Mouse (Mus musculus) hindbrain, embryonic 14.5 days (tissue): ENCODE data around the gene Atoh7. TPM values are rescaled to one million over a fixed set of nuclear protein-coding genes. Genes with fewer than 3 reads are reported as not detected.

ENCODE experiments used
- ATAC-seq: fragments of 200-750 bp; cut with Nextera tagmentation; 2 replicates; pipeline ENCODE4 v1.8.0; 2017; ENCODE audit warnings: moderate number of reproducible peaks, mild to moderate bottlenecking, moderate TSS enrichment, moderate library complexity; ENCODE audit not compliant: low FRiP score
- DNase-seq: peaks from one replicate; pipeline ENCODE4 v3.0.0-alpha.2; 2015; ENCODE audit warnings: low spot score
- H3K27ac ChIP-seq: fragments of 300-500 bp; sonication (generic); 2 replicates; pipeline ENCODE4 v1.5.1; 2014; ENCODE audit warnings: mild to moderate bottlenecking, moderate library complexity
- H3K27me3 ChIP-seq: fragments of 300-500 bp; sonication (generic); 2 replicates; pipeline ENCODE4 v1.6.1; 2014; ENCODE audit warnings: mild to moderate bottlenecking, low read length, mixed read lengths; ENCODE audit not compliant: control insufficient read depth, insufficient read depth
- H3K36me3 ChIP-seq: fragments of 300-500 bp; sonication (generic); replicated peaks from 2 replicates; pipeline ENCODE4 v1.6.1; 2014; ENCODE audit not compliant: control insufficient read depth, insufficient read depth
- H3K4me1 ChIP-seq: fragments of 300-500 bp; sonication (generic); replicated peaks from 2 replicates; pipeline ENCODE4 v1.6.1; 2014; ENCODE audit warnings: antibody characterized with exemption, low read length, mixed read lengths; ENCODE audit not compliant: control insufficient read depth, insufficient read depth
- H3K4me2 ChIP-seq: fragments of 300-500 bp; sonication (generic); replicated peaks from 2 replicates; pipeline ENCODE4 v1.6.1; 2014; ENCODE audit warnings: mild to moderate bottlenecking, moderate library complexity
- H3K4me3 ChIP-seq: fragments of 300-500 bp; sonication (generic); replicated peaks from 2 replicates; pipeline ENCODE4 v1.5.1; 2014; ENCODE audit warnings: mild to moderate bottlenecking, low read length
- H3K9ac ChIP-seq: fragments of 300-500 bp; sonication (generic); 2 replicates; pipeline ENCODE4 v1.6.1; 2014
- H3K9me3 ChIP-seq: fragments of 300-500 bp; sonication (generic); 2 replicates; pipeline ENCODE4 v1.6.1; 2016; ENCODE audit warnings: low read length; ENCODE audit not compliant: control insufficient read depth
- WGBS: fragments of 180-500 bp; shearing (Covaris S2); extraction: QIAGEN DNeasy Blood & Tissue Kit; methylation state at CpG from one replicate; pipeline ENCODE4 v1.1.7; 2014; 5-methylcytosine and 5-hydroxymethylcytosine counted together
- polyA plus RNA-seq: library from polyadenylated mRNA; unstranded; fragments of >200 nt; fragmentation: Nextera tagmentation; extraction: Ambion mirVana; gene quantifications from 2 replicates; pipeline ENCODE4 v1.2.1, GENCODE M21; 2014

The Atoh7 gene
- polyA plus RNA-seq, 1 experiment from 2014 or later, result 9.9 TPM

DNA sequence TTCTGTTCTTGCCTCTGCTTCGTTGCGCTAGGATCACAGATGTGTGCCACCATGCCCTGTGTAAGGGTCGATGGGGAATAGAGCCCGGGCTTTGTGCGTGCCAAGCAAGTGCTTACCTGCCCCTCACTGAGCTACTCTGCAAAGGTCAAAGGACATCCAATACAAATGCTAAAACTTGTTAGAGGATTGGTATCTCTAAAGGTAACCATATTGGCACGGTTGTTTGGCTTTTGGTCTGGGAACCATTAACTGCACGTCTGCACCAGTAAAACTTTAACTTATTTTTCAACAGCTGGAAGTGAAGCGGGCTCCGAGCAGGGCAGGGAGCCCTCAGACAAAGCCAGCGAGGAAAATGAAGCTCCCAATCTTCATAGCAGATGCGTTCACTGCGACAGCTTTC is 38.2 kb upstream of the Atoh7 start:
- Histone ChIP-seq H3K9me3 (no peaks in the 10 kb centered on the region), H3K4me2 (no peak overlapping the region), H3K4me1 (no peaks in the 10 kb centered on the region), H3K27ac (no peak overlapping the region), H3K4me3 (no peak overlapping the region), H3K9ac (no peak overlapping the region), H3K36me3 (no peaks in the 10 kb centered on the region), H3K27me3 (no peaks in the 10 kb centered on the region)
- DNase-seq (no peak), ATAC-seq (no peak)
- WGBS, result 71% methylated on average over 12 of the region's 12 CpGs

DNA sequence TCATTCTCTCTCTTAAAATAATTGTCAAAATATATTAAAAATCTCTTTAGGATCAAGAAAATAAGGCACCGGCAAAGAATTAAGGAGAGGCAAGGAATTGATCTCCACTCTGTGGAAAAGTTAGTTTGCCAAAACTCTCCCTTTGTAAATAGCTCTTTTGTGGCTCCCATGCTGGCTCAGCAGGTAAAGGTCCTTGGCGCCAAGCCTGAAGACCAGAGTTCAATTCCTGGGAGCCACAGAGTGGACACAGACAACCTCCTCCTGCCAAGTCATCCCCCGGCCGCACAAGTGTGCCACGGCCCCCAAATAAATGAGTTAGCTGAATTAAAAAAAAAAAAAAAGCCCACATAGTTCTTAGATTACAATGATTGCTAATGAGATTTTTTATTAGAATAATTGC is 36.8 kb upstream of the Atoh7 start:
- 95% methylated on average over 5 of the region's 5 CpGs for WGBS
- no peaks in the 10 kb centered on the region for H3K27me3 ChIP-seq
- H3K4me1 ChIP-seq, result no peaks in the 10 kb centered on the region
- H3K27ac ChIP-seq, result no peak overlapping the region
- H3K9ac ChIP-seq, result no peak overlapping the region
- no peaks in the 10 kb centered on the region for H3K9me3 ChIP-seq
- ATAC-seq, result no peak
- DNase-seq, result no peak
- H3K4me3 ChIP-seq, result no peak overlapping the region
- no peak overlapping the region for H3K4me2 ChIP-seq
- no peaks in the 10 kb centered on the region for H3K36me3 ChIP-seq

DNA sequence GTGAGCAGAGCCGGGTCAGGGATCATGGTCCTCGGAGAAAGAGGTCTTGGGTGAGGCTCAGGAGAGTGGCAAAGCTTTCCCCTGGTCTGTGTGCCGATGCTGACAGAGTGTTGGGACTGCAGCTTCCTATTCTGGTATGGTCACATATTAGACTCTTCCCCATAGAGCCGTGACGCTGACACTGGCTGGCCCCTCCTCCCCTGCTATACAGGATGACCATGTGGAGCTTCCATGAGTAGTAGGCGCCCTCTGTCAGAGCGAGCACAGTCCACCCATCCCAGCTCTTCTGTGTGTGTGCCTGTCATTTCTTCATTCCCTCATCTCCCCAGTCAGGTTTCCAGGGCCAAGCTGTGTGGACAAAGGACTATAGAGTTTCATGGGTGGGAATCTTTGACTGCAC is 36.1 kb upstream of the Atoh7 start:
- 56% methylated on average over 7 of the region's 7 CpGs for WGBS
- H3K36me3 ChIP-seq, result no peaks in the 10 kb centered on the region
- DNase-seq (no peak), ATAC-seq (no peak)
- H3K27ac ChIP-seq, result no peak overlapping the region
- no peak overlapping the region for H3K9ac ChIP-seq
- H3K4me3 ChIP-seq, result no peak overlapping the region
- no peak overlapping the region for H3K4me2 ChIP-seq
- H3K4me1 ChIP-seq, result no peaks in the 10 kb centered on the region
- no peaks in the 10 kb centered on the region for H3K9me3 ChIP-seq
- no peaks in the 10 kb centered on the region for H3K27me3 ChIP-seq

DNA sequence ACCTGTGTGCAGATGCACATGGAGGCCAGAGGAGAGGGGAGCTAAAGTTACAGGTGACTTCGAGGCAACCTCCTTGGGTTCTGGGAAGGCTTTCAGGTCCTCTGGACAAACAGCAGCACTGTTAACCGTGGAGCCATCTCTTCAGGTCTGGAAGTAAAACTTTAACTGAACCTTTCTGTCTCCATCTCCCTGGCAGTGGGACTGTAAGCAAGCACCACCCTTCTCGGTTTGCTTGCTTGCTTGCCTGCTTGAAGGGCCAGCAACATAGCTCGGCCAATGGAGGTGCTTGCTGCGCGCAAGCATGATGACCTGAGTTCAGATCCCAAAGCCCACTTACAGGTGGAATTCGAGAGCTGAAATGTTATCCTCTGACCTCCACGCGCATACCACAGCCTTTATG is 34.9 kb upstream of the Atoh7 start:
- DNase-seq, result no peak
- H3K27me3 ChIP-seq, result no peaks in the 10 kb centered on the region
- no peaks in the 10 kb centered on the region for H3K9me3 ChIP-seq
- H3K36me3 ChIP-seq, result no peaks in the 10 kb centered on the region
- no peaks in the 10 kb centered on the region for H3K4me1 ChIP-seq
- no peak overlapping the region for H3K4me3 ChIP-seq
- ATAC-seq, result no peak
- no peak overlapping the region for H3K4me2 ChIP-seq
- H3K27ac ChIP-seq, result no peak overlapping the region
- H3K9ac ChIP-seq, result no peak overlapping the region
- WGBS, result 89% methylated on average over 9 of the region's 9 CpGs

DNA sequence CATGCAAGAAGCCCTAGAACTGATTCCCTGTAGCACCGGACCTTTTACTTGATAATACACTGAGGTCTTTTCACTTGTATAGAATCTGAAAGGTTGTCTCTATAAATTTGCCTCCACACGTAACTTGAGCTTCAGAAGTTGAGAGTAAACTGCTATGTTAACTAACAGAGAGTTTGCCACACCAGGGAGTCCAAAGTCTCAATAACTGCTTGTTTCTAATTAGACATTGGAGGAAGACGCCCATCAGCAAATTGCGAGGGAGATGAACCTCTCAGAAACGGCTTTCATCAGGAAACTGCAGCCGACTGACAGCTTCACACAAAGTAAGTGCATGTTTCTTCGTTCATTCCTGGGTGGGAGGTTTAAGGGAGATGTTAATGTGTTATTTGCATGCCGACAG is 33.9 kb upstream of the Atoh7 start:
- 61% methylated on average over 8 of the region's 8 CpGs for WGBS
- no peak overlapping the region for H3K4me3 ChIP-seq
- H3K27ac ChIP-seq, result no peak overlapping the region
- H3K9me3 ChIP-seq, result no peaks in the 10 kb centered on the region
- ATAC-seq, result no peak
- H3K4me2 ChIP-seq, result no peak overlapping the region
- H3K36me3 ChIP-seq, result no peaks in the 10 kb centered on the region
- no peak for DNase-seq
- H3K9ac ChIP-seq, result no peak overlapping the region
- no peaks in the 10 kb centered on the region for H3K27me3 ChIP-seq
- H3K4me1 ChIP-seq, result no peaks in the 10 kb centered on the region

DNA sequence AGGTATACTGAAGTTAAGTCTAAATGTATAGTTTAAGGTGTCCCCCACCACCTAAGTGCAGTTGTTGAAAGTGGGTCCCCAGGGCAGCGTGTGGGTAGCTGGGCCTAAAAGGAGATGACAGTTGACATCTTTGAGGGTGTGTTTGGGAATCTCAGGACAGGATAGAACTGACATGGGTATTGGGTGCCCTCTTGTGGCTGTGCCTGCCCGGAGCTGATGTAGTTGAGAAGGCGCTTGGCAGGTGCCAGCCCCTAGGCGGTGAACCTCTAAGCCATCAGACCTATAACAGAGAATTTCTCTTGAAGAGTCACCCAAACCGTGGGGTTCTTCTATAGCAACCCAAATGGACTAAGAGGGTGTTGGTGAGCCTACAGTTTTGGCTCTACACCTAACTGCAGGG is 33.5 kb upstream of the Atoh7 start:
- H3K9me3 ChIP-seq, result no peaks in the 10 kb centered on the region
- no peak overlapping the region for H3K27ac ChIP-seq
- 4% methylated on average over 5 of the region's 5 CpGs for WGBS
- H3K9ac ChIP-seq, result no peak overlapping the region
- ATAC-seq, result peak; percentile 85; the same call in 1 of the 2 replicates
- no peak overlapping the region for H3K4me2 ChIP-seq
- DNase-seq, result peak; percentile 86
- H3K36me3 ChIP-seq, result no peaks in the 10 kb centered on the region
- no peaks in the 10 kb centered on the region for H3K4me1 ChIP-seq
- no peaks in the 10 kb centered on the region for H3K27me3 ChIP-seq
- H3K4me3 ChIP-seq, result no peak overlapping the region

DNA sequence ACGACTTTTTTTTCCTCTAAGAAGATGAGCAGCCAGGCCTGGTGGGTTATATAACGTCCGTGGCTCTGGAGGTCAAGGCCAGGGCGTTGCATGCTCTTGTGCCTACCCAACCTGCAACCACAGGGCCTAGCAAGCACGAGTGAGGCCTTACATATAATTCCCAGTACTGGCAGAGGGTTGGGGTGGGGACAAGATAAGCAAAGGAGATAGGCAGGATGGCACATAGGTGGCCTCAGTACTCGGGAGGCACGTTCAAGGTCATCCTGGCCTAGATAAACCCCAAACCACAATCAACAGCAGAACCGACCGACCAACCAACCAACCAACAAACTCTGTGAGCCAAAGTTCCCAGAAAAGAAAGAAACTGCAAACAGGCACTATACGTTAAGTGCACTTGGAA is 13.1 kb upstream of the Atoh7 start:
- no peak overlapping the region for H3K27ac ChIP-seq
- H3K9ac ChIP-seq, result no peak overlapping the region
- WGBS, result 86% methylated on average over 10 of the region's 10 CpGs
- H3K27me3 ChIP-seq, result no peaks in the 10 kb centered on the region
- peaks cover 13% of the 10 kb centered on the region for H3K4me1 ChIP-seq
- H3K9me3 ChIP-seq, result no peaks in the 10 kb centered on the region
- H3K36me3 ChIP-seq, result no peaks in the 10 kb centered on the region
- DNase-seq (no peak), ATAC-seq (no peak)
- no peak overlapping the region for H3K4me3 ChIP-seq
- H3K4me2 ChIP-seq, result no peak overlapping the region

DNA sequence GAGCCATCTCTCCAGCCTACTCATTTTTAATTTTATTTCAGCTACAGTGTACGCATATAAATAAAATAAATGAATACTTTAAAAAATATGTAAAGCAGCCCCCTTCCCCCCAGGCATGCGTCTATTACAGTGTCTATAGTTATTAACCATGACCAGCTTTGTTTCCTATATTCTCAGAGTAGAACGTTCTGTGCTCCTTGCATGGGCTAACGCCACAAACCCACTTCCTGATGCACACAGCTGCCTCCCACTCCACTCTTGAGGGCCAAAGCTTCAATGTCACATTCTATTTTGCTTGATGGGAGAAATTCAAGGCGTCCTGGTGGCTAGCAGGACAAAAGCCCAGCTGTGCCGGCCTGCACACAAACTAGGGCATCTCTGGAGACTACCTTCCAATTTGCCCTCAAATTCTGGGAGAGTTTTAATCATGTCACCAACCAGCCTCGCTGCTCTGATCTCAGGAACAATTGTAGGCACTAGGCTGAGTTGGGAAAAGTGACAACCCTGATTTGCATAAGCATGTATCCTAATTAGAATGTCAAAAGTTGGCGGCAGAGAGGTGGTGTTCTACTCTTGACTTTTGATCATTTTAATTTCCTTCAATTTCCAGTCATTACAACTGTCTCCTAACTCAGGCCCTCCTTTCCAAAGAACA is 10.2 kb upstream of the Atoh7 start:
- Histone ChIP-seq H3K4me3 (peak overlapping the region; percentile 22; the same call in 1 of the 2 replicates), H3K36me3 (no peaks in the 10 kb centered on the region), H3K4me1 (peaks cover 13% of the 10 kb centered on the region), H3K27me3 (no peaks in the 10 kb centered on the region), H3K9me3 (no peaks in the 10 kb centered on the region), H3K9ac (peak overlapping the region; percentile 41; the same call in 1 of the 2 replicates), H3K4me2 (peak overlapping the region; percentile 53), H3K27ac (no peak overlapping the region)
- ATAC-seq (no peak), DNase-seq (no peak)
- WGBS, result 22% methylated on average over 8 of the region's 8 CpGs

DNA sequence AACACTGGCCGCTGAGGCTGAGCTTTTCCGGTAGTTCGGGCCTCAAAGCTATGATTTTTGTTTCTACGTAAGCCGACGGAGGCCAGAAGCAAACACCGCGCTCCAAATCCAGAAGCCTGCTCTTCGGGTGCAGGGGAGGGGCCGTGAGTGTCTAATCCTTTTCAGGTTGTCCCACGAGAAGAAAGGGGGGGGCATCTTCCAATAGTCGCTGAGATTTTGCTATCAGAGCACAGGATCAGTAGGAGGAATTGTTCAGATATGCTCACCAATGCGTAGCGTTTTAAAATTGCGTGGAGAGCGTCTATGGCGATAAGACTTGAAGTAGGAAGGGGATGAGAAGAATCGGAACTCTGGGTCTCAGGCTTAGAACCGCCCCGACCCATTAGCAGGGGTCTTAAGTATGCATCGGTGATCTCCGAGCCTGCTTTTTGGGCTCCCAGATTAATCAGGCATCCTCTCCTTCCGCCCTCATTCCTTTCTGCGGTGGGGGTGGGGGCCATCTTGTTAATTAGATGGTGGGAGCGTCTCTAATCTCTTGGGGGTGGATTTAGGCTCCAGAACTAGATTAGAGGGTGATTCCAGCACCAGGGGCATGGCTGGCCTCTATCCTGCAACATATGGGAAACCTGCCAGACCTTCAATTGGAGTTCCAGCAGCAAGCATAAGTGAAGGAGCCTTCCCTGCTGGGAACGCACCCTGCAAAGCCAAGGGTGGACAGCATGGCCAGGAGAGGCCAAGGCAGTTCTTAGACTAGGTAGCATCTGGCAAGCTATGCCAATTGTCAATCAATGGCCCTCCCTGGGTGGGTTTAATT is 9.5 kb upstream of the Atoh7 start:
- Histone ChIP-seq H3K27ac (no peak overlapping the region), H3K4me2 (peak overlapping the region; percentile 53), H3K9me3 (no peaks in the 10 kb centered on the region), H3K27me3 (no peaks in the 10 kb centered on the region), H3K9ac (peak overlapping the region; percentile 41), H3K36me3 (no peaks in the 10 kb centered on the region), H3K4me3 (peak overlapping the region; percentile 22), H3K4me1 (peaks cover 13% of the 10 kb centered on the region)
- DNase-seq (peak; percentile 27), ATAC-seq (no peak; the same call in 1 of the 2 replicates)
- WGBS, result 3% methylated on average over 26 of the region's 26 CpGs
